Mouse (Mus musculus) thymus, adult 2 months (tissue): ENCODE results near the gene Map7d1. TPM values are rescaled to one million over a fixed set of nuclear protein-coding genes. Genes with fewer than 3 reads are reported as not detected.

Experiments used
- DNase-seq: peaks from one replicate; pipeline ENCODE4 v3.0.0; 2021
- H3K27ac ChIP-seq: fragments of 200-500 bp; 2 replicates; pipeline ENCODE4 v1.5.1; 2012; ENCODE audit warnings: low read length, control low read depth; ENCODE audit not compliant: control insufficient read depth, insufficient read depth
- H3K27me3 ChIP-seq: fragments of 200-500 bp; 2 replicates; pipeline ENCODE4 v1.6.1; 2012; ENCODE audit warnings: mild to moderate bottlenecking, low read length, moderate library complexity, mixed read lengths; ENCODE audit not compliant: control insufficient read depth, insufficient read depth
- H3K36me3 ChIP-seq: fragments of 200-500 bp; 2 replicates; pipeline ENCODE4 v1.6.1; 2012; ENCODE audit warnings: mild to moderate bottlenecking, low read length, moderate library complexity; ENCODE audit not compliant: control insufficient read depth, insufficient read depth
- H3K4me1 ChIP-seq: fragments of 200-500 bp; replicated peaks from 2 replicates; pipeline ENCODE4 v1.6.1; 2012; ENCODE audit warnings: low read length; ENCODE audit not compliant: control insufficient read depth, insufficient read depth
- H3K4me3 ChIP-seq: fragments of 200-500 bp; 2 replicates; pipeline ENCODE4 v1.5.1; 2012; ENCODE audit warnings: mild to moderate bottlenecking, low read length, control low read depth, moderate library complexity; ENCODE audit not compliant: control insufficient read depth, insufficient read depth
- CTCF ChIP-seq: fragments of 200-500 bp; IDR thresholded peaks from 2 replicates; pipeline ENCODE4 v1.5.1; 2012; ENCODE audit warnings: mild to moderate bottlenecking, control low read depth, low read length, moderate library complexity, borderline replicate concordance; ENCODE audit not compliant: control insufficient read depth, poor library complexity, insufficient read depth; ENCODE audit errors: extremely low read depth
- POLR2A ChIP-seq: fragments of 200-500 bp; IDR thresholded peaks from 2 replicates; pipeline ENCODE4 v1.6.1; 2012; ENCODE audit warnings: mild to moderate bottlenecking, low read length, control low read depth, moderate library complexity; ENCODE audit not compliant: control insufficient read depth, poor library complexity, insufficient read depth; ENCODE audit errors: extremely low read depth
- WGBS: fragments of 180-500 bp; shearing (Covaris S2); methylation state at CpG from one replicate; pipeline ENCODE4 v1.1.7; 2018; 5-methylcytosine and 5-hydroxymethylcytosine counted together
- polyA plus RNA-seq: library from polyadenylated mRNA; depleted of rRNA; stranded (reverse); fragments of >200 nt; gene quantifications from 2 replicates; pipeline ENCODE4 v1.2.3, GENCODE M21; 2012

Map7d1 gene
- polyA plus RNA-seq, 1 experiment = 74.6 TPM

- TF ChIP-seq POLR2A = no peak
- TF ChIP-seq CTCF = no peak
- peak overlapping the region; percentile 83 for H3K27ac ChIP-seq
- WGBS = under 1% methylated on average over 15 of the region's 15 CpGs
- peak; percentile 83 for DNase-seq
- no peaks in the 10 kb centered on the region for H3K27me3 ChIP-seq
- peaks cover 45% of the 10 kb centered on the region for H3K4me1 ChIP-seq
- peak overlapping the region; percentile 13; the same call in 1 of the 2 replicates for H3K4me3 ChIP-seq
- H3K36me3 ChIP-seq = no peaks in the 10 kb centered on the region
Measured at GRCm38 (mm10) chr4:126259523-126260160, 3.5 kb upstream of the Map7d1 start.

GRCm38 (mm10) chr4:126259063-126259462 lies 2.9 kb upstream of the Map7d1 start:
- no peaks in the 10 kb centered on the region for H3K36me3 ChIP-seq
- TF ChIP-seq CTCF (no peak), POLR2A (no peak)
- DNase-seq = no peak
- no peak overlapping the region for H3K4me3 ChIP-seq
- peak overlapping the region; percentile 31; the same call in 1 of the 2 replicates for H3K27ac ChIP-seq
- 30% methylated on average over 3 of the region's 3 CpGs for WGBS
- H3K27me3 ChIP-seq = no peaks in the 10 kb centered on the region
- H3K4me1 ChIP-seq = peaks cover 51% of the 10 kb centered on the region

- TF ChIP-seq CTCF = no peak
- TF ChIP-seq POLR2A = no peak
- 21% methylated on average over 26 of the region's 26 CpGs for WGBS
- Histone ChIP-seq H3K36me3 (no peaks in the 10 kb centered on the region), H3K4me1 (peaks cover 56% of the 10 kb centered on the region), H3K27me3 (no peaks in the 10 kb centered on the region), H3K27ac (peak overlapping the region; percentile 5; the same call in 1 of the 2 replicates), H3K4me3 (peak overlapping the region; percentile 96)
- peak; percentile 29 for DNase-seq
Measured at GRCm38 (mm10) chr4:126256967-126257881, 1.1 kb upstream of the Map7d1 start.

GRCm38 (mm10) chr4:126255113-126256001 lies 786 bp downstream of the Map7d1 start:
- peak; percentile 66 for DNase-seq
- H3K27me3 ChIP-seq = no peaks in the 10 kb centered on the region
- H3K4me1 ChIP-seq = peaks cover 52% of the 10 kb centered on the region

GRCm38 (mm10) chr4:126254315-126255112 lies 1.6 kb downstream of the Map7d1 start:
- TF ChIP-seq POLR2A (0 out of 2 replicates have a peak, but pooled peaks have one; percentile 8), CTCF (no peak)
- Histone ChIP-seq H3K4me1 (peaks cover 47% of the 10 kb centered on the region), H3K36me3 (no peaks in the 10 kb centered on the region), H3K4me3 (peak overlapping the region; percentile 96), H3K27ac (no peak overlapping the region), H3K27me3 (no peaks in the 10 kb centered on the region)
- WGBS = 48% methylated on average over 9 of the region's 9 CpGs
- DNase-seq = peak; percentile 22

More at GRCm38 (mm10) chr4:126255113-126256001, 786 bp downstream of the Map7d1 start:
- Histone ChIP-seq H3K4me3 (peak overlapping the region; percentile 96), H3K27ac (no peak overlapping the region), H3K36me3 (no peaks in the 10 kb centered on the region)
- TF ChIP-seq CTCF (no peak), POLR2A (no peak)
- WGBS = 2% methylated on average over 50 of the region's 50 CpGs
